Mouse (Mus musculus): ENCODE measurements at regions not wholly inside any gene's neighbourhood (a gene's known extent, or its start where the extent isn't known, plus 50 kb on each side); places are given as distances from the start of the nearest gene placed in this dataset.

- TF ChIP-seq POLR2A (IDR thresholded peaks at IDR 0.05; ENCODE audit: borderline replicate concordance, insufficient read depth, low read length): no peak
- TF ChIP-seq CTCF (IDR thresholded peaks at IDR 0.05; ENCODE audit: borderline replicate concordance, insufficient read depth, low read depth, low read length): no peak
Observed at GRCm38 (mm10) chr12:112250894-112251293, 104.9 kb downstream of the Kif26a start.
